Mouse (Mus musculus): ENCODE results near the gene Cnot1. TPM values are rescaled to one million over a fixed set of nuclear protein-coding genes. Genes with fewer than 3 reads are reported as not detected.
A peak's percentile ranks its signal among the peaks of the same experiment; 100 is the strongest.

The Cnot1 gene
- polyA plus RNA-seq, 1 experiment = 64.7 TPM

DNA sequence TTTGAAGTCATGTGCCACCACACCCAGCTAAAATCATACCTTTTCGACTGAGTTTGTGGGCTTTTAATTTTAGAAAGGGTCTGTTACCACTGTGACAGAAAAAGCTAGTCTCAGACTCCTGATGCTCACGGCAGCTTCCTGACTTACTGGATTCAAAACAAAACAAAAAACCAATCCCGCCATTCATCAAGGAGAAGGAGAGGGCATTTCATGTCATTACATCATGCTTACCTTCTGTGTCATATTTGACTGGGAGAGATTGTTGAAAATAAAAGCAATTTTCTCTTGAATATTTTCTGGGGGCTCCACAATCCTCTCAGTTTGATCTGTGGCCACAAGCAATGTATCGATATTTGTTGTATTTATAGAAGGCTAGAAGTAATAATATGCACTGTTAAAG, 59.2 kb downstream of the Cnot1 start:
- no peak for DNase-seq (ENCODE audit: extremely low spot score in 1 of 2, low spot score in 1 of 2)

DNA sequence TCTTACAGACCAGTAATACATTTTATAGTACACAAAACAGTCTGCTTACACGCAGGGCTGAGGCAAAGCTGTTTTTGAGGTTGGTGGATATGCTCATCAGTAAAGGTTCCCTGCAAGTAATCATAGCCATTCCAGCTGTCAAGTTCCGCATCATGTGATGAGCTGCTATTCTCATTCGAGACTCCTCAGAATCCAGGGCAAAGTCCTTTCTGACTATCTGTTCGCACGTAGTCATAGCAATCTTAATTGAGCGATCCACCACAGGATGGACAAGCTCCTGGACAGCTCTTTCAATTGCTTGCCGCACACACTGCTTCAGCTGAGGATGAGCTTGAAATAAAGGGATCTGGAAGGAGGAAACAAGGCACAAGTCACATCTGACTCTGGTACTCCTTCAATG, 65.5 kb downstream of the Cnot1 start:
- no peak for DNase-seq (ENCODE audit: extremely low spot score in 1 of 2, low spot score in 1 of 2)

DNA sequence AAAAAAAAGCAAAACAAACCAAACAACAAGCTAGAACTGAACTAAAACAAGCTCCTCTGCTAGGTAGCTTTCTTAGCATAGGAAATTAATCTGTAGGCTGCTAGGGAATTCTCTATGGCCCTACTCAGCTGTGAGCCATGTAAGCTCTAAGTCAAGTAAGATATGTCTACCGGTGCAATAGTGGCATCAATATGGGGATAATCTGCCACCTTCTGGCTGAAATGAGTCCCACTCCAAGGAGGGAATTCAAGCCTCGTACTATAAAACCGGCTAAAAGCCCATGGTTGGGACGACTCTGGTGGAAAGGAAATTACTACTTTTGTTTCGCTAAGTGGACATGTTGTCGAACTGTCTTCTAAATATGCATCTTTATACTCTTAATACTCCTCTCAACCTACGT, 68.7 kb downstream of the Cnot1 start:
- DNase-seq (ENCODE audit: extremely low spot score in 1 of 2, low spot score in 1 of 2) = peak in 1 of 2 experiments; percentile 68

DNA sequence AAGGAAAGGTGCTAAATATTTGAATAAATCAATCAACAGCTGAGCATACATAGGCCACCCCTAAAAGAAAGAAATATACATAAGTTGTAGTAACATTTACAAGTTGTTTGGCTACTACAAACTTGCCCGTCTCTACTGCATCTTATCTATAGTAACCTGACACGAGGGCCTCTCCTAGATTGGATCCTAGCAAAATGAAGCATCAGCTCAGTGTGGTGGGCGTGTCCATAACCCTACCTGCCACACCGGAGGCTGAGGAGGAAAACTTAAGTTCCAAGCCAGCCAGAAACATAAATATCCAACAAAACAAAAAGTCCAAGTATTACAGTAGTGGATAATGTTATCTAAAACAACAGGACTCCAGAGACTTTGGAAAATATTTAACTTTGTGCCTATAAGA, 79.6 kb downstream of the Cnot1 start:
- no peak for DNase-seq (ENCODE audit: extremely low spot score in 1 of 2, low spot score in 1 of 2)

DNA sequence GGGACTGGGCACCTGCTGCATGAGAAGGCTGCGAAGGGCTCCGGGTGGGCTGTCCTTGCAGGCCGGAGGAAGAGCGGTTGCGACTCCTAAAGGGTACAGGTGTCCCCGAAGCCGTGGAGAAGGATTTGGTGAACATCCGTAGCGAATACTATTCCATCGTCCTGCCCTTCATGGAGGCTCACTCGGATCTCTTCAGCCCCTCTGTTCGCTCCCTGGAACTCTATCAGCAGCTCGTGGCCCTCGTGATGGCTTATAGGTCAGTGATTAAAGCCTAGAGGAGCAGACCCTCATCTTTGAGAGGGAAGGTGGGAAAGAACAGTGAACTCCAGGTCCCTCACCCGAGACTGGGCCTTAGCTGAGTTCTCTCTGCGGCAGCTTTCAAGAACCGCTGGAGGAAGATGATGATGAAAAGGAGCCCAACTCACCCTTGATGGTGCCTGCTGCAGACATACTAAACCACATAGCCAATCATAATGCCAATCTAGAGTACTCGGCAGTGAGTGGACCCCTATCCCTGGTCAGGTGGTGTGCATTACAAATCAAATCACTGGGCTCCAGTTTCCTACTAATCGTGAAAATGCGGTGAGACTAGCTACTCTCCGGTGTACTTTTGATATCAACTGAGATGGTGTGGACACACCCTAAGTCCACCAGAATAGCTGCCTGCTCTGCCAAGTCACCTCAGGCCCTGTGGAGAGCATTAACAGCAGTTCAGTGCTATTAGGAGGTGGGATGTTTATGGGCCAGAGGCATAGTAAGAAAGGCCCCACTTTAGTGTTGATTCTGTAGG, 90.5 kb downstream of the Cnot1 start:
- no peak for DNase-seq (ENCODE audit: extremely low spot score in 1 of 2, low spot score in 1 of 2)

DNA sequence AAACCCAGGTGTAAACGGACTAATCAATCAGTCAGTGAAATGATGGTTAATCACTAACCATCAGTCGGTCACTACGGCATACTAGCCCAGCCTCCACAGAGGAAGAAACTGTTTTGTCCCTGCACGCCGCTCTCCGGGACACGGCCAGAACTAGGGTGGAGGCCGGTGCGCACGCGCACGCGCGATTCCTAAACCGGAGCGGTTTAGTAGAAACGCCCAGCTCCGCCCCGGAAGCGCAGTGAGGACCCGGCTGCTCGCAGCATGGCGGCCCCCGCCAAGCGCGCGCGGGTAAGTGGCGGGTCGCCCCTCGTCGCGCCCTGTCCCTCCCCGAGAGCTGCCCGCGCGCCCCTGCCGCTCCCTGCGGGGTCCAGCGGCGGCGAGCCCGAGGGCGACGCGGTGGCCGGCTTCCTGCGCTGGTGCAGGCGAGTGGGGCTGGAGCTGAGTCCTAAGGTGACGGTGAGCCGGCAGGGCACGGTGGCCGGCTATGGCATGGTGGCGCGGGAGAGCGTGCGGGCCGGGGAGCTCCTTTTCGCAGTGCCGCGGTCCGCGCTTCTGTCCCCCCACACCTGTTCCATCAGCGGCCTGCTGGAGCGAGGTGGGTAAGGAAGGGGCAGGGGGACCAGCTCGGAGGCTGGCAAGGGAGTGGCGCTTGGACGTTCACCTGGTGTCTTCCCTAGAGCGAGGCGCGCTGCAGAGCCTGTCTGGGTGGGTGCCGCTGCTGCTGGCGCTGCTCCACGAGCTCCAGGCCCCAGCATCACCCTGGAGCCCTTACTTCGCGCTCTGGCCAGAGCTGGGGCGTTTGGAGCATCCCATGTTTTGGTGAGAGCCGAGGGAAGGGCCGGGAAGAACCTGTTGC, 91.4 kb downstream of the Cnot1 start, which contains the start of gene Setd6:
TSS of gene Setd6 (plus strand) at position 206 of the 856 bp plus-strand sequence.
- peak in 1 of 2 experiments; percentile 89 for DNase-seq (ENCODE audit: extremely low spot score in 1 of 2, low spot score in 1 of 2)

DNA sequence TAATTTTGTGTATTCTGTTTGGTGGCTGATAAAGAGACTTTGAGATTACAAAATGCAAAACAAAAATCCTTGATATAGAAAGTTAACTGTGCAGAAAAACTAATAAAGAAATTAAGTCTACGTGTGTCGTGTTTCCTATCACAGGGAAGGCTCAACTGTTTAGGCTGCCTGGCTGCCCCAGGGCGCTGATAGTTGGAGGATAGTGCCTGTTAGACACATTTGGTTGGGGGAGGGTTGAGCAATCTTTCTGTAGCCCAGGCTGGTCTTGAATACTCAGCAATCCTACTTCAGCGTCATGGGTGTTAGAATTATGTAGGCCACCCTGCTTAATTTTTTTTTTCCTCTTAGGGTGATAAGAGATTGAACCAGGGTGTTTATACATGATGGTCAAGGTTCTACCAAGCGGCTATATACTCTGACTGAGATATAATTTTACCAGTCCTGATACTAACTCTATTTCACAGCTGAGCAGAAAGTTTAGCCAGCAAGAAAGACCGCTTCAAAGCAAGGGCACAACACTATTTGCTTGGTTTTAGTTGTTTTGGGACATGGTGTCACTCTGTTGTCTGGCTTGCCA, 92.3 kb downstream of the Cnot1 start:
- DNase-seq (ENCODE audit: extremely low spot score in 1 of 2, low spot score in 1 of 2) = no peak

DNA sequence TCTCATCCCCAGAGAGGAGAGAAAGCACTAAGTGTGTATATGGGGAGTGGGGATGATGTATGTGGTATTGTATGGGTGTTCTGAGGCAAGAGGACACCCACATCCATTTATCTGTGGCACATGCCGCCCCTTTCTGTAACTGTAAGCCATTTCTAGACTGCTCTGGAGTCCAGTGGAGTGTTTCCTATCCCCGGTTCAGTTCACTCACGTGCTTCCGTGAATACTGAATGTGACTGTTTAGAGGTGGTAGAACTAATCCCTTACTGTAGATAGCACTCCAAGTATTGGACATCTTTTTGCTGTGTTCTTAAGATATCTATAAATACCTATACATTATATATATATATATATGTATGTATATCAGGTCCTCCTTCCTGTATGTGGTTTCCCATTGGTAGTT, 92.9 kb downstream of the Cnot1 start:
- DNase-seq (ENCODE audit: extremely low spot score in 1 of 2, low spot score in 1 of 2) = no peak

DNA sequence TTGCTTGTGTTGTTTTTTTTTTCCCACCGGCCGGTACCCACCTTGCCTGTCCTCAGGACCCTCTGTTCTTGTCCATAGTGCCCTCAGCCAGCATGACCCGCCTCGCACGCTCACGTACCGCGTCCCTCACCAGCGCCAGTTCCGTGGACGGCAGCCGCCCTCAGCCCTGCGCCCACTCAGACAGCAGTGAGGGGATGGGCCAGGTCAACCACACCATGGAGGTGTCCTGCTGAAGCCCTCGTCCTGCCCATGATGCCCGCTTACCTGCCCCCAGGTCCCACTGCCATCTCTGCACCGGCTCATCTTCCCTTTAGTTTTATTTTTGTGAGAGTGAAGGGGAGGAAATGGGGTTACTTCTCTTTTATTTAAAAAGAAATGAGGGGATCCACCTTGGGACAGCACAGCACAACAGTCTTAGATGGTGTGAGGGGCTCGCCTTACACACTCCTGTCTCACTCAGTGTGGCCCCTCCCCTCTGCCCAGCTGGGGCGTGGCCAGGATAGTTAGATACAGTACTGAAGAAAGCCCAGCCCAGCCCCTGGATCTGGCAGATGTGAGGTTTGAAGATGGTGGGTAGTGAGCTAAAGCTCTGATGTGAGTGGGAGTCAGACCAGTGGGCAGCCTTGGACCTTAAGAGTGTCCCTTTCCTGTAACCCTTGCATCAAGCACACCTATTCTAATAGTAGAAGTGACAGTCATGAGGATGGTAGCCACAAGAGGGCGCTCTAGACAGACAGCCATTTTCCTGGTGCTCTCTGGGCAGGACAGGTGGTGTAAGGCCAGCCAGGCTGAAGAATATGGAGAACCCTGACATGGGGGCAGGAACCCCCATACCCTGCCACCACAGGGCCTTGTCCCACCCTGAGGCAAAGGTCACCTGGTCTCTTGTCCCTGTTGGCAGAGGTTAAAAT, 93.9 kb downstream of the Cnot1 start:
- DNase-seq (ENCODE audit: extremely low spot score in 1 of 2, low spot score in 1 of 2) = peak in 1 of 2 experiments; percentile 86

DNA sequence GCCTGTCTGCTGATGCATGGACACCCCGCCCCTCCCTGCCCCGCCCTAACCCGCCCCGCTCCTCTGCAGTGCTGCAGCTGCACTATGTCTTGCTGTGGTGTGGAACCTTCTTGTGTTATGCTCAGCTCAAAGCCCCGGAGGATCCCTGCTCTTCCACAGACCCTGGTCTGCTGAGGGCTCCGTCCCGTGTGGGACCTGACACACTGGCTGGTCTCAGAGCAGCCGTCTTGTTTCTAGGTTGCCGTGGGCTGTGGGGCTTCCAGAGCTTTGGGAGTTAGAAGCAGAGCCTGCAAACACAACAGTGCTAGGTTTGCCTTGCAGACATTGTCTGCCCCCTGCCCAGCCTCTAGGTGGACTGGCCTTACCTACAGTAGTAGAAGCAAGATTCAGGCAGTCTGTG, 94.9 kb downstream of the Cnot1 start:
- DNase-seq (ENCODE audit: extremely low spot score in 1 of 2, low spot score in 1 of 2) = no peak

DNA sequence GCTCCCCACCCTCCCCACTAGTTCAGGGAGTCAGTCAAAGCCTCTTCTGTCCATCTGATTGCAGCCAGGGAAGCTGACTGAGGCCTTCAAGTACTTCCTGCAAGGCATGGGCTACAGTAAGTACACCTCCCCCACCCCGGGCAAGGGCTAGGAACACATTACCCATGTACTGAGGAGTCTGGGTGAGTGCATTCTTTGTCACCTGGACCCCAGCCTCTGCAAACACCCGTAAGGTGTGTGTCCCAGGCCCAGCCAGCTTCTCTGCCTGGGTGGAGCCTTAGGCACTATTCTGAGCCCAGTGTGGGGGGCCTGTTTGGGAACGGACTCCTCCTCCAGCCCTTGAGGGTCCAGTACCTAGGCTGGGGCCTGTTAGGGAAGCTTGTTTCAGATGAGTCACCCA, 96.2 kb downstream of the Cnot1 start:
- DNase-seq (ENCODE audit: extremely low spot score in 1 of 2, low spot score in 1 of 2) = no peak

DNA sequence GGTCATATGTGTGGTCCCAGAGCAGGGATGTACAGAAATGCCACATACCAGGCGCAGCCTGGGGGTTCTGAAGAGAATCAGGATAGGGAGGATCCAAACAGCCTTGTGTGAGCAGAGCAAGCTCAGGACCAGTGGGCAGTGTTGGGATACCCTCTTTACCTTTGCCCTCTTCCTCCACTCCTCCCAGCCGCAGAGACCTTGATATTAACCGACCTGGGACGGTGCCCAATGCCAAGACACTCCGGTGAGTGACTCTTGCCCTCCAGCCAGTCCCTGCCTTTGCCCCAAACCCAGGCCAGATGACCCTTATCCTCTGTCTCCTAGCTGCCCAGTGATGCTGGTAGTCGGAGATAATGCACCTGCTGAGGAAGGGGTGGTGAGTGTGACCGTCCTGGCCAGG, 97.7 kb downstream of the Cnot1 start:
- DNase-seq (ENCODE audit: extremely low spot score in 1 of 2, low spot score in 1 of 2) = no peak

DNA sequence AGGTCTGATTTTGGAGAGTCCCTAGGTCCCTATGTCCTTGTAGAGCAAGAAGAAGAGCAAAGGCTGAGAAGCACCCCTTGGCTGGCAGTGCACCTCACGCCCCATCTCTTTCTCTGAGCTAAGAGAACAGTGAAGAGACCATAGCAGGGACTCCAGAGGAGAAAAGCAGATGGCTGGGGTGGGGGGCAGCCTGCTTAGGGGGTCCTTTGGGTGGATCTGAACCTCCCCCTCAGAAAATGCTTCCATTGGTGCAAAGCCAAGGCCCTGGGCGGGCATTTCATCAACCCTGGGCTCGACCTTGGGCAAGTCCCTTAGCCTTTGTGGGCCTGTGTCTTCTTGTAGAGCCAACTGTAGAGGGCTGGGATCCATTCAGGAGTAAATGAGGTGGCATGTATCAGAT, 102.7 kb downstream of the Cnot1 start:
- no peak for DNase-seq (ENCODE audit: extremely low spot score in 1 of 2, low spot score in 1 of 2)

DNA sequence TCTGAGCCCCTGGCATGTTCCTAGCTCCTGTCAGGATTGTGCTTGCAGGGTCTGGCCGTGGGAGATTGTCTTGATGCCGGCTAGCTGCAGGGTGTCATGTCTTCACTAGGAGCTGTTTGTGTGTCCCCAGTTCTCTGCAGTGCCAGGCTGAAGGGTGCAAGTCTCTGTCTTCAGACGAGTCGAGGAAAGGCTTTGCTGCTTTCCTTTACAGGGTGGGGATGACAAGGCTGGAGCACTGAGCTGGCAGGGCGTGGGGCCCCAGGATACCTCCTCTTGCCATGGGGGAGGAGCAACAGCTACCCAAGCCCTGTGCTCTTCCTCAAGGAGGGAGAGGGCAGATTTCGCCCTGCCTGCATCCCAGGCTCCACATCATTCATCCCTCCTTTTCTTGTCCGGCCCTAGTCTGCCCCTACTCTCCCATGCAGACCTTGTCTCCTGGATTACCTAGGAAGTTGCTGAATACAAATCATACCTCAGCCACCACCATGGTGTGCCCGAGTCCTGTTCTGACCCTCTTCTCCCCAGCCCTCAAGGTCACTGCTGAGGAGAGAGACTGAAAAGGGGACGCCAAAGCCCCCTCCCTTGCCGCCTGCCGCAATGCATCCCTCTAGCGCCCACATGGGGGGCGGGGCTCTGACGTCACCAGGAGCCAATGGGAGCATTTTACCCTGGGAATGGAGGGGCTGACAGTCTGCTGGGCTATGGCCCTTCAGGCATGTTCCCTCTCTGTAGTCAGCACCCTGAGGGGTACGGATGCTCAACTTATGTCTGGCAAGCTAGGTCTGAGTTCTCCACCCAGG, 103.6 kb downstream of the Cnot1 start:
- peak; percentile 82 to 91 for DNase-seq (ENCODE audit: extremely low spot score in 1 of 2, low spot score in 1 of 2)

DNA sequence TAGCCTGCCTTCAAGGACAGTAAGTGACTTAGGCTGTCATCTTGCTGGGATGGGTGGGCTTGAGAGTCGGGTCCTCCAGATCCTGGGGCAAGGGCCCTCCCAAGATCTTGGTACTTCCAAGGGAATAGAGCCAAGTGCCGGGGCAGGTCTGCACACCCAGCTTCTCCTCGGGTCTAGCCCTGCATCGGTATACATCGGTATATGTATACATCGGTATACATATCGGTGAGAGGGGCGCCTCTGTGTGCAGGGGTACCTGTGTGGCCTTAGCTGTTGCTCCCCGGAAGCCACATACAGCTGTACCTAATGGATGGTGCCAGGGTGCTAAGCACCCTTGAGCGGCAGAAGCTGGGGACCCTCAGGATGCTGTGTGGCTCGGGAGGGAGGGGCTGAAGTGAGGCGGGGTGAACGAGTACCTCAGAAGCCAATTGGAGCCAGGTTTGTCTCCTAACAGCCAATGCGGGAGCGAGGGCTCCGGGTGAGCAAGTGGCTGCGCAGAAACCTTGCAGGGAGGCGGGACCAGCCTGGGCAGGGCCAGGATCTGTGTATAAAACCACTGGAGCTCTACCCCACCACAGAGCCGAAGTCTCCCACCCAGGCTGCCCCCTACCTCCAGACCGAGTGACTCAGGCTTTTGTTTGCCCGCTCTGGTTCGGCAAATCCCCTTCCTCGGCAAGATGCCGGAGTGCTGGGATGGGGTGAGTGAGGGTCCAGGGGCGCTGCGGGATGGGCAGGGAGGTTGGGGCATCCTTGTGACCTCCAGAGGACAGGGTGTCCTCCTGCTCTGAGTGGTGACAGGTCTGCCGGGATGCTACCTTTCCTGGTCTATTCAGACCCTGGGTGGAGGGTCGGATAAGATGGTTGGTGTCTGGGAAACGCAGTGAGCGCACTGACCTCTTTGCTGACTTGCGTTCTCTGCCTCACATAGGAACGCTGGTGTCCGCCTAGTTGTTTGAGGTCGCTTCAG, 104.5 kb downstream of the Cnot1 start:
- peak; percentile 93 to 96 for DNase-seq (ENCODE audit: extremely low spot score in 1 of 2, low spot score in 1 of 2)

DNA sequence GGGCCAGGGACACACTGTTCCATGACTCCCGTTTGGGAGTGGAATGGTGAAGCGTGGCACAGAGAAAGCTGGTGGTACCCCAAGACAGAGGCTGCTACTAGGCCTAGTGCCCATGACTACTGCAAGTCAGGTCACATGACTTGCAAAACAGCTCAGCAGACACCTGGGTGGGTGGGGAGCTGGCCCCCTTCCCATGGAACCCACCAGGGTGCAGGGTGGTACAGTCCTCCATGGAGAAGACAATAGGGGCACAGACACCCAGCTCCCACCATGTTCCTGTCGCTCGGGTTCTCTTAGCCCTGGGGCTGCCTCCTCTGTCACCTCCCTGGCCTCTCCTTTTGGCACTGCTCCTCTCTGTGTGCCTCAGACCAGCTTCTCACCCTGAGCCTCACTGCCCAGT, 105.5 kb downstream of the Cnot1 start:
- no peak for DNase-seq (ENCODE audit: extremely low spot score in 1 of 2, low spot score in 1 of 2)

DNA sequence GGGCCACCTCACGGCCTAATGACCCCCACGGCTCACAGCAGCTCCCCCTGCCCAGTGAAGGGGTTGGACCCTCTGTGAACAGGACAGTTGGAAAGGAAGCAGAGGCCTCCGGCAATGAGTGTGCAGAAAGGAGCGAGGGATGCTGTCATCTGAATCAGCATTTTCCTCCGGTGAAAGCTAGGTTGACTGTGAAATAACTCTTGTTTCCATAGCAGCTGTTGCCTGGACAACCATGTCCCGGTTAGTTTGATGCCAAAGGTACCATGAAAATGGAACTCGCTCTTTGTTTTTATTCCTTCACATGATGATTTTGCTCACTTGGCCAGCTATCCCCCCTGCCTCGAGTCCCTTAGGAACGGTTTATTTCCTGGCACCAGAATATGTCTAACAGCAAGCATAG, 107.0 kb downstream of the Cnot1 start:
- DNase-seq (ENCODE audit: extremely low spot score in 1 of 2, low spot score in 1 of 2) = peak; percentile 88 to 93

DNA sequence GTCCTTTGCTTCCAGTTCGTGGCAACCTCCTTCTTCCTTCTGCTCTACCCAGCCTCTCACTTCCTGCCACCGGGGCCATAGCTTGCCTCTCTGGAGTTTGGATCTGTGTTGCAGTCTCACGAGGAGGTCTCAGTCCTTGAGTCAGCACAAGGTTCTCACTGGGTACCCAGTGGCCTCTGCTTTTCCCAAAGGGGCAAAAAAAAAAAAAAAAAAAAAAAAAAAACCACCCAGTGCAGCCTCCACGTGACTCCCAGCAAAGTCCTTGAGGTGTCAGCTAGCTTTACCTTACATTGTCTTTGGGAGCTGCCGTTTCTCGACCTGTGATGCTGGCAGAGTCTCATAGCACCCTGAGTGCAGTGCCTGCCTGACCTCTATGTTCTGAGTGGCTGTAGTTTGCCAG, 109.1 kb downstream of the Cnot1 start:
- no peak for DNase-seq (ENCODE audit: extremely low spot score in 1 of 2, low spot score in 1 of 2)

Measured in frontal cortex, adult 2 months (tissue).